Mouse (Mus musculus) cerebellum, adult 9-11 months (tissue): Measurements from ENCODE around the gene Xpo1.
A peak's percentile ranks its signal among the peaks of the same experiment; 100 is the strongest.
"Not testable (repeated sequence)": the region's sequence is repeated elsewhere in the genome, so short reads cannot be mapped to it uniquely, and the experiment has no call there.

Experiments used
- DNase-seq: peaks from one replicate; pipeline ENCODE4 v3.0.0; 2022

Xpo1 gene

DNA sequence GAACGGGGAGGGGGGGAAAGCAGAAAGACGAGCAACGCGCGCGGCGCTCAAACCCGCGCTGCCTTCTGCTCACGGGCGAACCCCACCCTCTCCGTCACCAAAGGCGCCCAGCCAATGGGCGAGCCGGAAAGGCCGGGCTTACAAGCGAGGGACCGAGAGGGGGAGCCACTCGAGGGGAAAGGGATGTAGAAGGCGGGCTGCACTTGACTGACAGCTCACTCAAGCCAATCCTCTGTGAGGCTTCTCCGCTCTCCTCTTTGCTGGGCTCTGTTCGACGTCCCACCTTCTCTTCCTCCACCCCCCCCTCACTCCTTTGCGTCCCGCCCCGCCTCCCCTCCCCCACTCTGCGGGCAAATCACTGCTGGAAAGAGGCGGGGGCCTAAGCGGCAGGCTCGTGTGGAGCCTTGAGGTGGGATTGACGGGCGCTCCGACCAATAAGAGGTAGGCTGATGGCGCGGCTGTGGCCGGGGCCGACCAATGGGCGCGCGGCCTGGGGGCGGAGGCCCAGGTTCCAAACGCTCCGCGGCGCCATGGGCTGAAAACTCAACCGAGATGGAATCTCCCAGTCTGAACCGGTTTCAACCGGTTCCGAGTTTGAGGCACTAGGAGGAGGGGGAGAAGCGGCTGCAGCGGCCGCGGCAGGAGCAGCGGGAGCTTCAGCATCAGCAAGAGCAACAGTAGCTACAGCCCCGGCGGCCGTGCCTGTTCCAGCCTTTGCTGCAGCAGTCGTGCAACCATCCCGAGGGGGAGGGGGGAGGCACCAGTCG is at the start of gene Xpo1:
Gene Xpo1, plus strand, starts transcription at position 615 of the 767 bp plus-strand sequence.
- peak; percentile 100 for DNase-seq

GRCm38 (mm10) chr11:23209717-23210116 is 46.1 kb upstream of the Xpo1 start:
- no peak for DNase-seq

DNA sequence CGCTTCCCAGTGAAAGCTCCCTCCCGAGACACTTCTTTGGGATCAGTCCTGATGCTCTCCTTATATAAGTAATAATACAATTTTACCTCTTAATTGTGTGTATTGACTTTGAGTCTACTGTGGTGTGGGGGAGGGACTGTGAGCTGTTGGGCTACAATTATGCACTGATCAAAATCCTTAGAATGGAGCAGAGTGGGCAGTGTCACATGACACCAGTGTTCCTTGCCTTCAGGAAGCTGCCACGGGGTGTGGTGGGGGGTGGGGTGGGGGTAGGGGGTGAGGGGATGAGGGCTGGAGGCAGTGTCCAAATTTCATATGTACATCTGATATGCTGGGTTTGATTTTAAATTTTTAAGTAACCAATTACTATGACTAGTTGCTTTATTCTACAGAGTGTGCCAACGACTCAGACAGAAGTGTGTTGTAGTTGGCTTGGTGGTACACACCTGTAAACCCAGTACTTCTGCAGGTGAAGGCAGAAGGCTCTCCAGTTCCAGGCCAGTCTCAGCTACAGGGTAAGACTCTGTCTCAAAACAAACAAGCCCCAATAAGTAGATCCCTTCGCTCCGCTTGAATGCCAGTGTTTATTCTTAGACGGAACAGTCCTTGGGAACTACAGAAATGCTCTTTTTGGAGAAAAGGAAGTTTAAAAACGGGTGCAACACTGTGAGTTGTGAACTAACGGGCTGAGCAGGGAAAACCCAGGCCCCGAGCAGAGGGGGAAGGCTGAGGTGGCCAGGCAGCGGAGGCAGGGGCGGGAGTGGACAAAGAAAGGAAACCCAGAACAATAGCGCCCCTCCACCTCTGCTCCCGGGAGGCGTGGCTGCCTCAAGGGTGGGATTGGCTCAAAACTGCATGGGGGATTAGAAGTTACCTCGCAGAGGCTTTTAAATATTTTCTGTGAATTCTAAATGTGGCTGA is 45.0 kb upstream of the Xpo1 start:
- DNase-seq: no peak

DNA sequence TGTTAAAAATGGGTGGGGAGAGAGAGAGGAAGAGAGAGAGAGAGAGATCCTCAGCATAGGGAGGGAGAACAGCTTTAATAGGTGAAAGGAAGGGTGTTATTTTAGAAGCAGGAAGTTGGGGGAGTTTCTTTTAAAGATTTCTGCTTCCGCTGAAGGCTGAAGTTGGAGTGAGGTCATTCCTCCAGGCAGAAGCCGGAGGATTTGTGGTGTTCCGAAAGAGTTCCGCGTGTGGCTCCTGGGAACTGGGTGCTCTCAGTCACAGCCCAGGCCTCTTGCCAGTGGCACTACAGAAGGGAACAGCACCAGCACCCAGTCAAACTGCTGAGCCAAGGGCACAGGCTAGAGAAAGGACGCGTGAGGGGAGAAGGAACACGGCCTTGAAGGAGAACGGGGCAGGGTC is 38.4 kb upstream of the Xpo1 start:
- no peak for DNase-seq

- DNase-seq: no peak
Observed at GRCm38 (mm10) chr11:23236015-23236414, 19.8 kb upstream of the Xpo1 start.

- DNase-seq: peak; percentile 44
Observed at GRCm38 (mm10) chr11:23253931-23254330, 1.9 kb upstream of the Xpo1 start.

- DNase-seq: peak; percentile 65
Observed at GRCm38 (mm10) chr11:23254548-23254947, 1.3 kb upstream of the Xpo1 start.

DNA sequence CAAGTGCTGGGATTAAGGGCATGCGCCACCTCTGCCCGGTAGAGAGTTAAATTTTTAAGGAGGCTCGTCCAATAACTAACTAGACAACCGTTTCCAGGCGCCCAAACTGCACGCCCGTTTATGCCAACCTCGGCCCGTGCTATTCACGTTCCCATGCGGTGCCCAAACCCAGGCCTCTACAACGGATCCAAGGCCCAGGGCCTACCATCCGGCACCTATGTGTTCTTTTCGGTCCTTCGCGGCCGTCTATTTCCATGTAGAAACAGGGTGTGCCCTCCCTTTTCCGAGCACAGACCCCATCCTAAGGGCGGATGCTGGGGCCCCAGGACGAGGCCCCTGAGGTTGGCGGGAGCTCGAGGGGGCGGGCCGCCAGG is 801 bp upstream of the Xpo1 start:
- no peak for DNase-seq

- DNase-seq: no peak
Observed at GRCm38 (mm10) chr11:23256194-23256802, 457 bp downstream of the Xpo1 start.

GRCm38 (mm10) chr11:23256803-23257704 is 1.2 kb downstream of the Xpo1 start:
- peak; percentile 66 for DNase-seq

DNA sequence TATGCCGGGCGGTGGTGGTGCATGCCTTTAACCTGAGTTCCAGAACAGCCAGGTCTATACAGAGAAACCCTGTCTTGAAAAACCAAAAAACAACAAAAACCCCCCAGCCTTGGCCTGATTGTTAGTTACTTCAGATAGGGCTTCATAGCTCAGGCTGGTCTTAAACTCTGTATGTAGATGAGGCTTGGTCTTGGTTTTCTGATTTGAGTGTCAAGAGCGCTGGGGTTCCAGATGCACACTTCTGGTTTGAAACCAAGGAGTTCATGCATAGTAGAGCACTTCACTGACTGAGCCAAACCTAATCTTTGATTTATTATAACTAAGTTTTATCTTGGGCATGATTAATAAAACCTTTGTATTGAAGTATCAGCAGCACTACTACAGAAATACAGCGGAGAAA is 3.2 kb downstream of the Xpo1 start:
- no peak for DNase-seq

DNA sequence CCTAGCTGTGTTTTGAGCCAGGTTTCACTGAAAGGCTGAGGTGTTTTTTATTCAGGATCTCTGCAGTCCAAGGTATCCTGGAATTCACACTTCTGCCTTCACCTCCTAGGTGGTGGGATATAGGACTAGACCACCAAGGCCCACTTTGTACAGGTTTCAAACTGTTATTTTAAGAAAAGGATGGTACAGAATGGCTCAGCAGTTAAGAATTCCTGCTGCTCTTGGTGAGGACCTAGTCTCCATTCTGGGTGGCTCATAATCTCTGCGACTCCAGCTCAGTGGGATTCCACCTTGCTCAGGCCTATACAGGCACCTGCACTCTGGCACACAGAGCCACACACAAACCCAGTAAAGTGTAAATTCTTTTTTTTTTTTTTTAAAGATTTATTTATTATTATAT is 3.6 kb downstream of the Xpo1 start:
- DNase-seq: no peak

DNA sequence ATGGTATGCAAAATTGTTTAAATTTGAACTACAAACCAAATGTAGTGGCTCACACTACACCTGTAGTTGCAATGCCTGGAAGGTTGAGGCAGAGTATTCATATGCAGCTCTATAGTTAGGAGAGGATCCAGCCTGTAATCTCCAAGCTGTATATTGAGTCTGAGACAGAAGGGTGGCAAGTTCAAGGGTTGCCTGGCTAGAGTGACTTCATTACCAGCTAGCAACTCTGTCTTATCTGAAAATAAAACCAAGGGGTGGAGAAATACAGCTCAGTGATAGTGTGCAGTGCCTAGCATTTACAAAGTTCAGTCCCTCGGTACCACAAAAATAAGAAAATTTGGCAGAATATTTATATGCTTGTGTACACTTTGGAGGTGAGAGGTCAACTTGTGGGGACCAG is 4.3 kb downstream of the Xpo1 start:
- no peak for DNase-seq

DNA sequence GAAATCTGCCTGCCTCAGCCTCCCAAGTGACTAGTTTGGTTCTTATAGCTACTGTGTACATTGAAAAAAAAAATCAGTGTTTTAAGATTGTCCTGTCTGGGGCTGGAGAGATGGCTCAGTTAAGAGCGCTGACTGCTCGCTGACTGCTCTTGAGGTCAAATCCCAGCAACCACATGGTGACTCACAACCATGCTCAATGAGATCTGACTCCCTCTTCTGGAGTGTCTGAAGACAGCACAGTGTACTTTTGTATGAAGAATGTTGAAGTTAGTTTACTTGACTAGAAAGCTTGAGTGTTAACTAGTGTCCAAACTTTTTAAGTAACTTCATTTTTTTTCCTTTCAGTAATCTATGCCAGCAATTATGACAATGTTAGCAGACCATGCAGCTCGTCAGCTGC is 5.6 kb downstream of the Xpo1 start:
- DNase-seq: no peak

DNA sequence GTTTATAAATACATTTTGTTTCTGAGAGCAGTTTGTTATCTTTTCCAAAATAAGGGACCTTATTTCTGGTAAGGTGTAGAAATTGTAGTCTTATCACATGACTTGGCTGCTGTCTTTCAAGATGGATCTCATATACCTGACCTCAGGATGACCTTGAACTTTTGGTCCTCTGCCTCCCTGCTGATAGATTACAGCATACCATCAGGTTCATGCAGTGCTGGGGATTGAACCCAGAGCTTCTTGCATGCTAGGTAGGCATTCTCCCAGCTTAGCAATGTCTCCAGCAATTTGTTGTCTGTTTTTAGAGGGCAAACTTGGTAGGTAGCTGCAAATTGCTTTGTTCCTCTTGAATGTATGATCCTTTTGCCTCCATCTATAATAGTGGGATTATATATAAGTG is 9.1 kb downstream of the Xpo1 start:
- no peak for DNase-seq

DNA sequence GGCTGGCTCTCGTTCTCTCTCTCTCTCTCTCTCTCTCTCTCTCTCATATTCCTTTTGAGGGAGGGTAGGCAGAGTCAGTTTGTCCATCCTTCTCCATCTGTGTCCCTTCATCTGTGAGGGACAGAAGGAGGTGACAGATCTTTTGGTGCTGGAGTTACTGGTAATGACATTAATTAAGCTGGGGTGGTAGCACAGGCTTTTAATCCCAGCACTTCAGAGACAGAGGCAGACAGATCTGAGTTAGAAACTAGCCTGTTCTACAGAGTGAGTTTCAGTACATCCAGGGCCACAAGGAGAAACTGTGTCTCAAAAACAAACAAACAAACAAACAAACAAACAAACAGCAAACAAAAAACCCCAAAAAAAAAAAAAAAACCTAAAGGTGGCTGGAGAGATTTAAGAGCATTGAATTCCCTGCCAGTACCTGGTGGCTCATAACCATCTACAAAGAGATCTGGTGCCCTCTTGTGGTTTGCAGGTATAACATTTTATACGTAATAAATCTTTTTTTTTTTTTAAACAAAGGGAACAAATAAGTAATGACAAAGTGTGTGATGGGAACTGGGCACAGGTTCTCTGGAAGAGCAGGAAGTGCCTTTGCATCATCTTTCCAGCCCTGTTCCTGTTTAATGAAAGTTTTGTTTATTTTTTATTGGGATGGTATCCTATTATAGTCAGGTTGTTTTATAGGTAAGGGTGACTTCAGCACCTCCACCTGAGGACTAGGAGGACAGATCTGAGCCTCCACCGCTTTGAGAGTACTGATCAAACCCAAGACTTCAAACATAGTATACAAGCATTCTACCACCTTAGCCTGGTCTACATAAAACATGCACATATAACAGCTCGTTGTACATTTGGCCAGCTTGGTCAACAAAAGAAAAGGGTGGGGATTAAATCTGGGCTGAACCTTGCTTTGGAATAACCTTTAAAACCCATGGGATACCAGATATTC is 16.2 kb downstream of the Xpo1 start:
- peak; percentile 37 for DNase-seq

GRCm38 (mm10) chr11:23275780-23276179 is 19.9 kb downstream of the Xpo1 start:
- DNase-seq: no peak

DNA sequence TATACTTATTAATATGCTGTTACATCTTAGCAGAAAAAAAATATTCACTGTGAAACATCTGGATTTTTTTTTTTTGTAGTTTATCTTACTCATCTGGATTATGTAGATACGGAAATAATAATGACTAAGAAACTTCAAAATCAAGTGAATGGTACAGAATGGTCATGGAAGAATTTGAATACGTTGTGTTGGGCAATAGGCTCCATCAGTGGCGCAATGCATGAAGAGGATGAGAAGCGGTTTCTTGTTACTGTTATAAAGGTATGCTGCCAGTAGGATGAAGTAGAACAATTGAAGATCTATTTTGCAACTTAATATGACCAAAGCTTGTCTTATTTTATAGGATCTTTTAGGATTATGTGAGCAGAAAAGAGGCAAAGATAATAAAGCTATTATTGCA is 28.6 kb downstream of the Xpo1 start:
- DNase-seq: no peak

DNA sequence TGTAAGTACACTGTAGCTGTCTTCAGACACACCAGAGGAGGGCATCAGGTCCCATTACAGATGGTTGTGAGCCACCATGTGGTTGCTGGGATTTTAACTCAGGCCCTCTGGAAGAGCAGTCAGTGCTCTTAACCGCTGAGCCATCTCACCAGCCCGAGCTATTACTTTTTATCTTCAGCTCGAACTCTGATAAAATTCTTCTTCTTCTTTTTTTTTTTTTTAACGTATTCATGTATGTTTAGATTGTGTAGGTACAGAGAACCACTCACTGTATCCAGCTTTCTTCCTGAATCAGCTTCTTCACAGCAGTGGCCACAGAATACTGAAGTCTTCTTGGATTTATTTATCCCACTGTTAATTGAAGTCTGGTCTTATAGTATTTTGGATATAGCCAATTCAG is 33.0 kb downstream of the Xpo1 start:
- not testable (repeated sequence) for DNase-seq

DNA sequence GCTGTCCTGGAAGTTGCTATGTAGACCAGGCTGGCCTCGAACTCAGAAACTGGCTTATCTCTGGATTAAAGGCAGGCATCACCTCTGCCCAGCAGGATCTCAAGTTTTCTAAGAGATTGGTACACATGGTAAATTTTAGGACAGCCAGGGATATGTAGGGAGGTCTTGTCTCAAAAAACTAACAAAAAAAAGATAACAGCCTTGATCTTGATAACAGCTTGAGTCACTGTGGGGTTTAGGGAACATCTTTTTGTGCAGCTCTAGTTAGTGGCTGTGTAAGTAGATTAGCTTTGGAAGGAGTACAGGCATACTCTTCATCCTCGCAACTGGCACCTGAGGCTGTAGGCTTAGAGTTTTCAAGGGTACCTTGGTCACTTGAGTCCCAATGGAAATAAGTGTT is 41.5 kb downstream of the Xpo1 start:
- DNase-seq: no peak

DNA sequence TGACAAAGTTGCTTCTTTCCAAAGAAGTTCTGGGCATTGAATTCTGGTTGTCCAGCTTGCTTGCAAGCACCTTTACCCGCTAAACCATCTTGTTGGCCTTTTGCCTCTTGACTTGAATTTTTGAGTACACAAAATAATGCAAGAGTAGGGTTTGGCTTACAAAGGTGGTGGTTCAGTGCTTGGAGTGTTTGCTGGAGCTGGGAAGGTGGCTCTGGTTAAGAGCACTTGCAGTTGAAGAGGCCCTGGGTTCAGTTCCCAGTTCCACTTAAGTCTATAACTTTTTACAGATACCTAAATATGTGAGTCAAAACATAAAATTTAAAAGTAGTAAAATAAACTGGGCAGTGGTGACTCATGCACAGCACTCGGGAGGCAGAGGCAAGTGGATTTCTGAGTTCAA is 42.5 kb downstream of the Xpo1 start:
- no peak for DNase-seq
